Mouse (Mus musculus): Measurements from ENCODE around the gene Sowaha. TPM values are rescaled to one million over a fixed set of nuclear protein-coding genes. Genes with fewer than 3 reads are reported as not detected.
A peak's percentile ranks its signal among the peaks of the same experiment; 100 is the strongest.

Gene Sowaha
- polyA plus RNA-seq, 2 experiments = 0.16 to 0.30 TPM

DNA sequence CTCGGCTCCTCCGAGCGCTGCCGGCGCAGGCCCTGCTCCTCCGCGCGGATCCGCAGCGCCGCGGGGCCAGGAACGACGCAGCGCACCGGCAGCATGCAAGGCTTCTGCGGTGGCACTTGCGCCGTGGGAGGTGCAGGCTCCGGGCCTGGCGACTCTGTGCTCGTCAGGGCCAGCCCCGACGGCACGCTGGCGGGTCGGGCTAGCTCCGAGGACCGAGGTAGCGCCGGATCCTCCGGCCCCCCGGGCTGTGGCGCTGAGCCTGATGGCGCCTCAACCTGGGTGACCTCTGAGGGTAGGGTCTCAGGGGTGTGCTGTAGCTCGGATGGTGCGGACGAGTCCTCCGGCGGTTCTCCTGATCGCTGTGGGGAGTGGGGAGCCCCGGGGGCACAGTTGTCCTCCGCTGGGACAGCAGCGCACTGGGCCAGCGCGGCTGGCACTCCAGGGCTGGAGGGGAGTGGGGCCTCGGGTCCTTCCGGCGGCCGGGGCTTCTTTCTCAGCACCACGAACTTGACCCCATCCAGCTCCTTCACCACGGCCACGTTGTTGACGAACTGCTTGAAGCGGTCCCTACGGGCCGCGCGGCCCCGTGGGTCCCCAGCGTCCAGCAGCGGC, 797 bp downstream of the Sowaha start:
- Histone ChIP-seq H3K27ac (replicated peaks; ENCODE audit: low read depth, low read length) (no peak overlapping the region), H3K4me3 (replicated peaks; ENCODE audit: low read length) (peak overlapping the region; percentile 44), H3K27me3 (ENCODE audit: control insufficient read depth, insufficient read depth, low read length) (peaks cover 56% of the 10 kb centered on the region), H3K4me2 (replicated peaks; ENCODE audit: low read depth, low read length, severe bottlenecking) (peak overlapping the region; percentile 78), H3K9ac (ENCODE audit: low read depth, low read length, severe bottlenecking) (peak overlapping the region; percentile 38; the same call in 1 of the 2 replicates), H3K9me3 (ENCODE audit: control insufficient read depth, low read length) (no peaks in the 10 kb centered on the region), H3K4me1 (ENCODE audit: control insufficient read depth, insufficient read depth, low read length) (peaks cover 13% of the 10 kb centered on the region), H3K36me3 (ENCODE audit: control insufficient read depth, insufficient read depth, low read length) (no peaks in the 10 kb centered on the region)
- no peak for DNase-seq (ENCODE audit: low spot score)
- under 1% methylated on average over 38 of the region's 62 CpGs for WGBS
- no peak for TF ChIP-seq POLR2A (IDR thresholded peaks at IDR 0.05; ENCODE audit: borderline replicate concordance, extremely low read depth, insufficient read depth, insufficient read length)
- ATAC-seq (ENCODE audit: low FRiP score, low read depth) = no peak

DNA sequence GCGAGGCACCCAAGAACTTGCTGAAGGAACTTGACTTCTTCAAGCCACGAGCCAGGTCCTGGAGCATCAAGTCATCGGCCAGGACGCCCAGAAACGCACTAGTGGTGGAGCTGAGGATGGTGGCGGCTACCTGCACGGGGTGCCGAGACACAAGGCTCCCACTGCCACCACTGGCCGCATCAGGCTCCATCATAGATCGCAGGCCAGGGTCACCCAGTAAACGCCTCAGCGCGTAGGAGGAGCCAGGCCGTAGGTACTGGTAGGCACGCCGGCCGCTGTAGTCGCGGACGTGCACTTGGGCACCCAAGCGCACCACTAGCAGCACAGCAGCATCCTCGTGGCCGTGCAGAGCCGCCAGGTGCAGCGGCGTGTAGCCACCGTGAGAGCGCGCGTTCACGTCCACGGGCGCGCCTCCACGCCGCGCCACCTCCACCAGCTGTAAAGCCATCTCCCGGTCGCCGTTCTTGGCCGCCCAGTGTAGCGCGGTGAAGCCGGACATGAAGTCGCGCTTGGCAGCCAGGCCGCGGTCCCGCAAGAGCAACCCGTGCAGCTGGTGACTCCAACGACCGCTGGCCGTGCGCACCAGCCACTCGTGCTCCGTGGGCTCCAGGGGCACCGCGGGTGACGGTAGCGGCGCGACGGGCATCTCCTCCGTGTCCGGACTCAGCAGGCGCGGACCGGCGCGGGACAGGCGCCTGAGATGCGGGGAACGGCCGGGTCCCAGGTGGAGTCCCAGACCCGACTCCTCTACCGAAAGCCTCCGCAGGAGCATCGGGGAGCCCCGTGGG, 1.5 kb downstream of the Sowaha start:
- H3K9ac ChIP-seq (ENCODE audit: low read depth, low read length, severe bottlenecking) = peak overlapping the region; percentile 38; the same call in 1 of the 2 replicates
- H3K4me2 ChIP-seq (replicated peaks; ENCODE audit: low read depth, low read length, severe bottlenecking) = peak overlapping the region; percentile 78
- H3K9me3 ChIP-seq (ENCODE audit: control insufficient read depth, low read length) = no peaks in the 10 kb centered on the region
- no peak for TF ChIP-seq POLR2A (IDR thresholded peaks at IDR 0.05; ENCODE audit: borderline replicate concordance, extremely low read depth, insufficient read depth, insufficient read length)
- DNase-seq (ENCODE audit: low spot score) = no peak
- 7% methylated on average over 67 of the region's 79 CpGs for WGBS
- H3K4me1 ChIP-seq (ENCODE audit: control insufficient read depth, insufficient read depth, low read length) = peaks cover 13% of the 10 kb centered on the region
- H3K4me3 ChIP-seq (replicated peaks; ENCODE audit: low read length) = peak overlapping the region; percentile 44
- peaks cover 56% of the 10 kb centered on the region for H3K27me3 ChIP-seq (ENCODE audit: control insufficient read depth, insufficient read depth, low read length)
- H3K27ac ChIP-seq (replicated peaks; ENCODE audit: low read depth, low read length) = no peak overlapping the region
- no peak for ATAC-seq (ENCODE audit: low FRiP score, low read depth)
- no peaks in the 10 kb centered on the region for H3K36me3 ChIP-seq (ENCODE audit: control insufficient read depth, insufficient read depth, low read length)

DNA sequence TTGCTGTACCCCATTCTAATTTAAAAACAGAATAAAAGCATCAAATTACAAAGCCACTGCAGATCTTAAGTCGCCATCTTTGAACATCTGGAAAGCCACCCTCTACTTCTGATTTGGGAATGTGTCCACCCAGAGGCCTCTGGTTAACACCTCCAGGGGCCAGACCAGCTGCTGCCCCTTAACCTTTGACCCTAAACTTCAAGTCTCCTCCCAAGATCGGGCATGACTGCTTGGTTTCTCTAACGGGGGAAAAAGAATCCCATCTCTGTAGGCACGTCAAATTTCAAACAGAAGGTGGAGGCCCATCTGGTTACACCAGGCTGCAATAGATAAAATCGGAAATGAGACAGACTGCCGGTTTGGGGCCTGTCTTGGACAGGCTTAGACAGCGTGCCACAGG, 2.2 kb downstream of the Sowaha start:
- Histone ChIP-seq H3K9ac (ENCODE audit: low read depth, low read length, severe bottlenecking) (no peak overlapping the region), H3K27ac (replicated peaks; ENCODE audit: low read depth, low read length) (no peak overlapping the region), H3K36me3 (ENCODE audit: control insufficient read depth, insufficient read depth, low read length) (no peaks in the 10 kb centered on the region), H3K4me2 (replicated peaks; ENCODE audit: low read depth, low read length, severe bottlenecking) (no peak overlapping the region), H3K4me3 (replicated peaks; ENCODE audit: low read length) (no peak overlapping the region), H3K27me3 (ENCODE audit: control insufficient read depth, insufficient read depth, low read length) (peaks cover 56% of the 10 kb centered on the region), H3K9me3 (ENCODE audit: control insufficient read depth, low read length) (no peaks in the 10 kb centered on the region), H3K4me1 (ENCODE audit: control insufficient read depth, insufficient read depth, low read length) (peaks cover 13% of the 10 kb centered on the region)
- no peak for TF ChIP-seq POLR2A (IDR thresholded peaks at IDR 0.05; ENCODE audit: borderline replicate concordance, extremely low read depth, insufficient read depth, insufficient read length)
- 15% methylated on average over 7 of the region's 7 CpGs for WGBS
- ATAC-seq (ENCODE audit: low FRiP score, low read depth) = no peak
- DNase-seq (ENCODE audit: low spot score) = no peak

DNA sequence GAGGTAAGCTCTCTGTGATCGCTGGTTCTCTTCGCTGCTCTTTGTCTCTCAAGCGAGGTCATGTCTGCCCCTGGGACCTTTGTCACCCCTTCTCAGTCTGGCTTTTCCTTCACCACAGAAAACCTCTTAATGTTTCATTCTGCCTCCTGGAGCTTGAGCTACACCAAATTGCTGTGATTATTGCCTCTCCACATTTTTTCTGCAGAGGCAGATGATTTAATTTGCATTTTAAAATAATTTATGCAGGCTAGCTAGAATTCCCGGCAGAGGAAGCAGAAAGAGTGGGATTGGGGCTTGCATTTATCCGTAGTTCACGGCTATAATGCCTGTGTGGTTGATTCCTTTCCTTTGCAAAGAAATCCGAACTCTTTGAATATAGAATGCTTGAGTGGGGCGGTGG, 4.5 kb downstream of the Sowaha start:
- no peak for TF ChIP-seq POLR2A (IDR thresholded peaks at IDR 0.05; ENCODE audit: borderline replicate concordance, extremely low read depth, insufficient read depth, insufficient read length)
- H3K9me3 ChIP-seq (ENCODE audit: control insufficient read depth, low read length) = no peaks in the 10 kb centered on the region
- DNase-seq (ENCODE audit: low spot score) = no peak
- H3K27ac ChIP-seq (replicated peaks; ENCODE audit: low read depth, low read length) = no peak overlapping the region
- peaks cover 13% of the 10 kb centered on the region for H3K4me1 ChIP-seq (ENCODE audit: control insufficient read depth, insufficient read depth, low read length)
- H3K27me3 ChIP-seq (ENCODE audit: control insufficient read depth, insufficient read depth, low read length) = peaks cover 53% of the 10 kb centered on the region
- no peak overlapping the region for H3K4me2 ChIP-seq (replicated peaks; ENCODE audit: low read depth, low read length, severe bottlenecking)
- no peaks in the 10 kb centered on the region for H3K36me3 ChIP-seq (ENCODE audit: control insufficient read depth, insufficient read depth, low read length)
- H3K4me3 ChIP-seq (replicated peaks; ENCODE audit: low read length) = no peak overlapping the region
- no peak overlapping the region for H3K9ac ChIP-seq (ENCODE audit: low read depth, low read length, severe bottlenecking)
- WGBS = 30% methylated on average over 8 of the region's 8 CpGs
- ATAC-seq (ENCODE audit: low FRiP score, low read depth) = no peak

DNA sequence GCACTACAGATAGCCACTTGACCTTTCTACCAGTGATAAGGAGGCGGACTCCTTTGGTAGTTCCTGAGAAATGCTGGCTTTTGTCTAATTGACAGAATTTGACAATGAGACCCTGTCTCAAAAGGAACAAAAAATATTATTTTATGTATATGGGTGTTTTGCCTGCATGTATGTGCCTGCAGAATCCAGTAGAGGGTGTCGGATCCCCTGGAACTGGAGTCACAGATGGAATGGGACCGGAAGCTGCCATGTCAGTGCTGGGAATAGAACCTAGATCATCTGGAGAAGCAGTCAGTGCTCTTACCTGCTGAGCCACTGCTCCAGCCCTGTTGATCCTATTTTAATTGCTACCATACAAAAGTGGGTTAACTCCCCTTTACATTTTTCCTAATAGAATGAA, 7.4 kb downstream of the Sowaha start:
- Histone ChIP-seq H3K4me3 (replicated peaks; ENCODE audit: low read length) (no peak overlapping the region), H3K9ac (ENCODE audit: low read depth, low read length, severe bottlenecking) (no peak overlapping the region), H3K27me3 (ENCODE audit: control insufficient read depth, insufficient read depth, low read length) (peaks cover 29% of the 10 kb centered on the region), H3K4me1 (ENCODE audit: control insufficient read depth, insufficient read depth, low read length) (peaks cover 9% of the 10 kb centered on the region; the same call in 1 of the 2 replicates), H3K9me3 (ENCODE audit: control insufficient read depth, low read length) (no peaks in the 10 kb centered on the region), H3K4me2 (replicated peaks; ENCODE audit: low read depth, low read length, severe bottlenecking) (no peak overlapping the region), H3K27ac (replicated peaks; ENCODE audit: low read depth, low read length) (no peak overlapping the region), H3K36me3 (ENCODE audit: control insufficient read depth, insufficient read depth, low read length) (no peaks in the 10 kb centered on the region)
- WGBS = 85% methylated on average over 3 of the region's 3 CpGs
- no peak for TF ChIP-seq POLR2A (IDR thresholded peaks at IDR 0.05; ENCODE audit: borderline replicate concordance, extremely low read depth, insufficient read depth, insufficient read length)
- ATAC-seq (ENCODE audit: low FRiP score, low read depth) (no peak), DNase-seq (ENCODE audit: low spot score) (no peak)
